Mouse (Mus musculus): ENCODE results near the gene Prkaca.

Gene Prkaca

GRCm38 (mm10) chr8:83972150-83973120 lies at the start of gene Prkaca:
Prkaca (plus strand) TSS chr8:83972993.
- peak; percentile 99 for DNase-seq

- DNase-seq, result no peak
These were observed 48.2 kb upstream of the Prkaca start for GRCm38 (mm10) chr8:83924585-83924984.

- DNase-seq, result no peak
These were observed 46.5 kb upstream of the Prkaca start for GRCm38 (mm10) chr8:83926266-83926665.

GRCm38 (mm10) chr8:83934222-83934621 lies 38.6 kb upstream of the Prkaca start:
- DNase-seq, result peak; percentile 7

GRCm38 (mm10) chr8:83934994-83935393 lies 37.8 kb upstream of the Prkaca start:
- DNase-seq, result no peak

GRCm38 (mm10) chr8:83935435-83935834 lies 37.4 kb upstream of the Prkaca start:
- peak; percentile 4 for DNase-seq

- no peak for DNase-seq
These were observed 35.1 kb upstream of the Prkaca start for GRCm38 (mm10) chr8:83937645-83938044.

GRCm38 (mm10) chr8:83938330-83938729 lies 34.5 kb upstream of the Prkaca start:
- DNase-seq, result no peak

- DNase-seq, result peak; percentile 4
These were observed 31.6 kb upstream of the Prkaca start for GRCm38 (mm10) chr8:83941066-83941677.

- DNase-seq, result no peak
These were observed 30.3 kb upstream of the Prkaca start for GRCm38 (mm10) chr8:83942446-83942845.

- no peak for DNase-seq
These were observed 27.3 kb upstream of the Prkaca start for GRCm38 (mm10) chr8:83945540-83945939.

GRCm38 (mm10) chr8:83954749-83955105 lies 18.1 kb upstream of the Prkaca start:
- peak; percentile 34 for DNase-seq

GRCm38 (mm10) chr8:83955106-83955957 lies 17.5 kb upstream of the Prkaca start, which contains the start of the genes Gm10644 and Asf1b:
Gm10644 (minus strand) TSS chr8:83955205.
Asf1b (plus strand) TSS chr8:83955507.
- peak; percentile 100 for DNase-seq

GRCm38 (mm10) chr8:83955958-83956218 lies 16.9 kb upstream of the Prkaca start:
- no peak for DNase-seq

GRCm38 (mm10) chr8:83956789-83957188 lies 16.0 kb upstream of the Prkaca start:
- DNase-seq, result peak; percentile 29

GRCm38 (mm10) chr8:83964015-83964765 lies 8.6 kb upstream of the Prkaca start:
- no peak for DNase-seq

- no peak for DNase-seq
These were observed 5.1 kb upstream of the Prkaca start for GRCm38 (mm10) chr8:83967701-83968100.

GRCm38 (mm10) chr8:83971121-83971520 lies 1.7 kb upstream of the Prkaca start:
- no peak for DNase-seq

GRCm38 (mm10) chr8:83971661-83972060 lies 1.1 kb upstream of the Prkaca start:
- DNase-seq, result no peak

GRCm38 (mm10) chr8:83973161-83974031 lies 603 bp downstream of the Prkaca start:
- peak; percentile 53 for DNase-seq

- no peak for DNase-seq
These were observed 1.7 kb downstream of the Prkaca start for GRCm38 (mm10) chr8:83974521-83974920.

Data from kidney, postnatal 10 days (tissue).